Mouse (Mus musculus) heart, adult 8-10 months (tissue): ENCODE results near the gene Xlr5a. TPM values are rescaled to one million over a fixed set of nuclear protein-coding genes. Genes with fewer than 3 reads are reported as not detected.
"Not testable (repeated sequence)": the region's sequence is repeated elsewhere in the genome, so short reads cannot be mapped to it uniquely, and the experiment has no call there.

Experiments
- DNase-seq: peaks from one replicate; pipeline ENCODE4 v3.0.0; 2022; ENCODE audit warnings: low spot score
- total RNA-seq, 4 experiments: library from RNA; stranded (reverse); gene quantifications; 2 replicates each; pipeline ENCODE4 v1.2.4; 2022

Xlr5a gene
- total RNA-seq, 4 experiments from 2014 or later = not detected

- DNase-seq = not testable (repeated sequence)
Measured at GRCm38 (mm10) chrX:73148496-73148895, 144.3 kb downstream of the Xlr5a start, which contains the start of gene Xlr5b. Gene Xlr5b (plus strand): TSS chrX:73148796.

DNA sequence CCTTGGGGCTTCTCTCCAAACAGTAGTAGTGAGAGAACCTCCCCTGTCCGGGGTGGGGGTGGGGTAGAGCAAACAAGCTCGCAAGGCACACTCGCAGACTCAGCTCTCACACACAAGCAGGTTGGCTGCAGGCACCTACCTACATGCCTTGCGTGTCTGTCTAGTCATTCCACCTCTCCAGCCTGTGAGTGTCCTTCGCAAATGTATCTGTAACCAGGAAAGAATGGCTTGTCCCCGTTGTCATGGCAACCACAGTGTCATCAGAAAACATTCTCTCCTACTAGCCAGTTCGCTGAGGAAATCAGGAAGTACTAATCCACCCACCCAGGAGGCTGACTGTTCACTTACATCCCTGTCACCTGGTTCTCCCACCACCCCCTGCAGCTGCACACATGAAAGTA is 149.6 kb downstream of the Xlr5a start:
- DNase-seq = not testable (repeated sequence)

GRCm38 (mm10) chrX:73122859-73123829 is 169.6 kb downstream of the Xlr5a start:
- not testable (repeated sequence) for DNase-seq

DNA sequence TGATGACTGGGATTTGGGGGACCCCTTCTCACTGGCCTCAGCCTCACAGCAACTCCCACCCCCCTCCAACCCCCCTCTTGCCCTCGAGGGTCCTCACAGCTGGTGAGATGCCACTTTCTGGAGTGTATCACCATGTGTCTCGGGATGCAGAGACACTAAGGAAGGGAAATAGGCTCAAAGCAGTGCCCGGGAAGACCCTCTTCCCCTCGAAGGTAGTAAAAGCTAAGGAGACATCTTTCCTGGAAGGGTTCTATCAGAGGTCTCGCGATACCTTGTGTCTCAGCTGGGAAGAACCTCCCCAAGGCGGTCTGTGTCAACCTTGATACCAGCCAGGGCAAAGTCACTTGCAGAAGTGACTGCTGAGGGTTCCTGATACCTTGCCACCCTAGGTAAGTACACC is 176.0 kb downstream of the Xlr5a start, which contains the start of gene Gm14685:
TSS of gene Gm14685 (plus strand) at position 301 of the 400 bp plus-strand sequence.
- DNase-seq = not testable (repeated sequence)

DNA sequence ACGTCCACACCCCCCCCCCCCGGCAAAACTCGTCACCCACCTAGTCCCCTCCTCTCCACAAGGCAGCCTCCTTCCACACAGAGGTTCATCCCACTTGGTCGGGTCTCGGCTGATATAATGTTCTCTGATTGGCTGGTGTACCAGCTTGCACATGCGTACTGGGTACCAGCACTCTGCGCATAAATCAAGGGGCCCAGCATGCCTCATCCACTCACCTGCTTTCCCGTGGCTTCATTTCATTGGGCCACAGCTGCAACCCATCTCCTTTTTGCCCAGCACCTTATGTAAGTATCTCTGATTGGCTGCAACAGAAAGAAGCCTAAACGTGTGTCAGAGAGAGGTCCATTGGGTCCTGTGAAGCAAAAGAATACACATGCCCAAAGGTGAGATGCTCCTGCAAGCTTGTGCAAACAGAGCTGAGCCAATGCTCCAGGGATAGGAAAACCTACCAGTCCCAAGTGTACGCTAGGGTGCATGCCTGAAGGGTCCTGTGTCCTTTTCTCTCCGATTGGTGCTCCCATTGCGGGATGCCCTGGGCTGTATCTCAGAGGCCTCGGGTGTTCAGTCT is 195.8 kb downstream of the Xlr5a start, which contains the start of gene Xlr3a:
TSS of gene Xlr3a (minus strand) at position 155 of the 568 bp plus-strand sequence.
- not testable (repeated sequence) for DNase-seq

DNA sequence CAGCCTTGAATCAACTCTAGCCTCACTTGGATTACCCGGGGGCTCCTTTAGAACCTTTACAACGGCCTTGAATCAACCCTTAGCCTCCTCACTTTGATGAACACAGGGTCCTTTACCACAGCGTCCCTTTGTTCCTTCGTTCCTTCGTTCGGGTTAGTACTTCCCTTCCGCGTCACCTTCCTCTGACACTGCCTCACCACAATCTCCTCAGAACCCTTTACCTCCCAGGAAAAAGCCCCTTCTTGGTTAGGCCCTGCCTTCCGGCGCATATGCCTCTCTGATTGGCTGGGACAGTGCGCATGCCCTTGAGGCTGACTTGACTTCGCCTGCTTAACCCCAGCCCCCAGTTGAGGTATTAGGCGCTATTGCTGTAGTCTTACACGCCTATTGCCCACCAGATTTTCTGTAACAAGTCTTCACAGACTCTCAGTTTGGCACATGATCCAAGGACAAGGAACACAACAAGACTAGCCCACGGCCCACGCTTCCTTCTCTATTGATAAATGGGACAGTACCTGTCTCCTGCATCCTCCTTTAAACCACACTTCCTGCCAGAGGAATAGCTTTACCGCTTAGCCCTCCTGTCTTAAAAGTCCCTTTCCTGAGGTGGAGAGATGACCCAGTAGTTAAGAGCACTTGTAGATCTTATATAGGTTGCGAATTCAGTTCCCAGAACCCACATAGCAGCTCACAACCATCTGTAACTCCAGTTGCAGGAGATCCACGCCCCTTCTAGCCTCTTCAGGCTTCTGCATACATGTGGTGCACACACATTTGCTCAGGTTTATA is 210.3 kb downstream of the Xlr5a start, which contains the start of gene Xlr4a:
TSS of gene Xlr4a (minus strand) at position 212 of the 789 bp plus-strand sequence.
- not testable (repeated sequence) for DNase-seq

DNA sequence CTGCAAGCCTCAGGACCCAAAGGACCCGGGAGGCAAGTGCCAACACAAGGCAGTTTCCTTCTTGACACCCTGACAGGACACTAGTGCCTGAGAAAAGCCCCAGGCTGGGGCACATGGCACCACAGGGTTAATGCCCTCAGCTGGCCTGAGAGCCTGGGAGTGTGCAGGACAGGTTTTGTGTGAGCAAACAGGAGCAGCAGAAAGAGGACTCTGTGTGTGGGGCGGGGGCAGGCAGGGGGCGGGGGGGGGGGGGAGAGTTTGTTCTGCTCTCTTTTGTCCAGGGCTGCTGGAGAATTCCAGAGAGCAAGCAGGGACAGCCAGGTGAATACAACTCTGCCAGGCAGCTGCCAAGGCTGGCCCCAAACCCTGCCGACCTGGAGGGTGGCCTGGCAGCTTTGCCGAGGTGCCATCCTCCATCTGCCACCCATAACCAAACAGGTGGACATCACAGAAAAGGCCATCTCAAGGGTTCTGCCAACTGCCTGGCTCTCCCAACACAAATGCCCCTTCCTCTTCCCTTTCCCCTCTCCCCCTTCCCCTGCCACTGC is 225.9 kb downstream of the Xlr5a start:
- not testable (repeated sequence) for DNase-seq

DNA sequence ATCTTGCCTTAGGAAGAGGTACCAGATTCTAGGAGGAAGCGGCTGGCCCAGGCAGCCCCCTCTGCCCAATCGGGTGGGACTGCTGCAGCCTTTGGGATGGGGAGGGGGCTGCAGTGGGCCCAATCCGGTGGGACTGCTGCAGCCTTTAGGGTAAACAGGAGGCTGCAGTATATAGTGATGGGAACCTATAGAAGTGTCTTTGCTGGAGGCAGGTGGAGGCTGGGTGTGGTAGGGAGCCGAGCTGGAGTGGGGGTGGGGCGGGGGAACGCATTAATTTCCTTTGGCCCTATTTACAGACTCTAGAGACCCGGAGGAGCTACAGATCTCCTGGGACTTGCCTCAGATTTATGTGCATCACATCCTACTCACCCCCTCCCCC is 228.4 kb downstream of the Xlr5a start, which contains the start of gene Pnma3:
TSS of gene Pnma3 (plus strand) at position 373 of the 379 bp plus-strand sequence.
- DNase-seq = no peak

GRCm38 (mm10) chrX:73063512-73064414 is 229.0 kb downstream of the Xlr5a start:
- no peak for DNase-seq

GRCm38 (mm10) chrX:73062323-73062722 is 230.5 kb downstream of the Xlr5a start:
- DNase-seq = no peak

- DNase-seq = no peak
Measured at GRCm38 (mm10) chrX:73061528-73061927, 231.2 kb downstream of the Xlr5a start.

Other genes with a start within 250 kb of the Xlr5a start
- gene Pnma3, start 228.2 kb downstream of the Xlr5a start, total RNA-seq = not detected
- gene Xlr4a, start 210.5 kb downstream of the Xlr5a start, total RNA-seq = 1 to 10 TPM in 2 of 4 experiments, under 1 TPM in 2; 0.27 to 2.9 (median 1.7) TPM
- gene Xlr3a, start 195.9 kb downstream of the Xlr5a start, total RNA-seq = 1 to 10 TPM in 1 of 4 experiments, under 1 TPM in 2, not detected in 1; 0.25 to 2.1 (median 0.86) TPM
- gene Gm14685, start 175.9 kb downstream of the Xlr5a start, total RNA-seq = not detected
- not detected for gene Xlr5b, start 144.2 kb downstream of the Xlr5a start, total RNA-seq
- gene DXBay18, start 143.5 kb downstream of the Xlr5a start, total RNA-seq = not detected
- not detected for gene Spin2d, start 116.0 kb downstream of the Xlr5a start, total RNA-seq
- gene Xlr3b, start 100.8 kb downstream of the Xlr5a start, total RNA-seq = 1 to 10 TPM in 2 of 4 experiments, under 1 TPM in 2; 0.27 to 1.8 (median 1.2) TPM
- gene Xlr4b, start 78.6 kb downstream of the Xlr5a start, total RNA-seq = 1 to 10 TPM in 1 of 4 experiments, under 1 TPM in 1, not detected in 2; 0.17 to 1.5 TPM
- 1 to 10 TPM; 6.9 to 7.6 (median 7.3) TPM for gene F8a, start 64.7 kb downstream of the Xlr5a start, total RNA-seq
- gene Xlr4c, start 49.8 kb downstream of the Xlr5a start, total RNA-seq = not detected
- gene Xlr3c, start 27.6 kb downstream of the Xlr5a start, total RNA-seq = not detected
- gene Xlr5c, start within 50 bp of the Xlr5a start, total RNA-seq = not detected
- gene Gm45015, start 43.9 kb upstream of the Xlr5a start, total RNA-seq = not detected
- gene Zfp275, start 49.6 kb upstream of the Xlr5a start, total RNA-seq = 1 to 10 TPM; 6.1 to 7.5 (median 6.7) TPM
- not detected for gene Gm18336, start 105.8 kb upstream of the Xlr5a start, total RNA-seq
- gene Zfp92, start 118.1 kb upstream of the Xlr5a start, total RNA-seq = not detected
- gene Trex2, start 142.4 kb upstream of the Xlr5a start, total RNA-seq = not detected
- 1 to 10 TPM; 5.0 to 6.3 (median 5.4) TPM for gene Haus7, start 166.1 kb upstream of the Xlr5a start, total RNA-seq
- gene Bgn, start 190.6 kb upstream of the Xlr5a start, total RNA-seq = 100 to 1,000 TPM; 152 to 198 (median 182) TPM
- under 1 TPM; 0.16 to 0.53 (median 0.21) TPM for gene Atp2b3, start 210.1 kb upstream of the Xlr5a start, total RNA-seq